Mouse (Mus musculus) stomach, embryonic 16.5 days (tissue): ENCODE measurements around the gene Rnf123. TPM values are rescaled to one million over a fixed set of nuclear protein-coding genes. Genes with fewer than 3 reads are reported as not detected.

Experiments used
- ATAC-seq: fragments of 200-750 bp; cut with Nextera tagmentation; 2 replicates; pipeline ENCODE4 v1.8.0; 2017; ENCODE audit warnings: moderate number of reproducible peaks, moderate TSS enrichment; ENCODE audit not compliant: insufficient read depth, low FRiP score
- H3K27ac ChIP-seq: fragments of 300-500 bp; sonication (generic); 2 replicates; pipeline ENCODE4 v1.5.1; 2014; ENCODE audit warnings: low read length
- H3K27me3 ChIP-seq: fragments of 300-500 bp; sonication (generic); 2 replicates; pipeline ENCODE4 v1.6.1; 2014; ENCODE audit warnings: low read length, control low read depth, mixed read lengths; ENCODE audit not compliant: control insufficient read depth, insufficient read depth
- H3K36me3 ChIP-seq: fragments of 300-500 bp; sonication (generic); 2 replicates; pipeline ENCODE4 v1.6.1; 2014; ENCODE audit warnings: low read length; ENCODE audit not compliant: control insufficient read depth, insufficient read depth
- H3K4me1 ChIP-seq: fragments of 300-500 bp; sonication (generic); 2 replicates; pipeline ENCODE4 v1.6.1; 2014; ENCODE audit warnings: low read length, control low read depth, mixed read lengths; ENCODE audit not compliant: control insufficient read depth, insufficient read depth
- H3K4me2 ChIP-seq: fragments of 300-500 bp; sonication (generic); 2 replicates; pipeline ENCODE4 v1.6.1; 2014; ENCODE audit warnings: low read depth, low read length, mixed read lengths
- H3K4me3 ChIP-seq: fragments of 300-500 bp; sonication (generic); replicated peaks from 2 replicates; pipeline ENCODE4 v1.5.1; 2014; ENCODE audit warnings: mild to moderate bottlenecking, low read length
- H3K9ac ChIP-seq: fragments of 300-500 bp; sonication (generic); 2 replicates; pipeline ENCODE4 v1.6.1; 2014; ENCODE audit warnings: low read length
- H3K9me3 ChIP-seq: fragments of 300-500 bp; sonication (generic); replicated peaks from 2 replicates; pipeline ENCODE4 v1.6.1; 2016; ENCODE audit warnings: low read length, control low read depth; ENCODE audit not compliant: control insufficient read depth
- WGBS: fragments of 180-500 bp; shearing (Covaris S2); extraction: QIAGEN DNeasy Blood & Tissue Kit; methylation state at CpG from one replicate; pipeline ENCODE4 v1.1.7; 2014; 5-methylcytosine and 5-hydroxymethylcytosine counted together
- polyA plus RNA-seq: library from polyadenylated mRNA; unstranded; fragments of >200 nt; fragmentation: Nextera tagmentation; extraction: Ambion mirVana; gene quantifications from 2 replicates; pipeline ENCODE4 v1.2.1, GENCODE M21; 2015

Rnf123 gene
- polyA plus RNA-seq, 1 experiment from 2014 or later = 32.8 TPM

- no peak for ATAC-seq
- H3K4me3 ChIP-seq = no peak overlapping the region
- H3K9me3 ChIP-seq = no peaks in the 10 kb centered on the region
- no peak overlapping the region for H3K9ac ChIP-seq
- no peak overlapping the region for H3K27ac ChIP-seq
- peaks cover 14% of the 10 kb centered on the region for H3K36me3 ChIP-seq
- no peaks in the 10 kb centered on the region for H3K27me3 ChIP-seq
- 94% methylated on average over 9 of the region's 9 CpGs for WGBS
- no peak overlapping the region for H3K4me2 ChIP-seq
- H3K4me1 ChIP-seq = peaks cover 3% of the 10 kb centered on the region
These were observed 24.9 kb downstream of the Rnf123 start for GRCm38 (mm10) chr9:108058291-108058690.

GRCm38 (mm10) chr9:108057262-108057562 lies 25.9 kb downstream of the Rnf123 start:
- Histone ChIP-seq H3K27ac (no peak overlapping the region), H3K4me1 (peaks cover 12% of the 10 kb centered on the region), H3K4me2 (no peak overlapping the region), H3K36me3 (peaks cover 14% of the 10 kb centered on the region), H3K27me3 (no peaks in the 10 kb centered on the region), H3K9me3 (no peaks in the 10 kb centered on the region), H3K4me3 (no peak overlapping the region), H3K9ac (no peak overlapping the region)
- no peak for ATAC-seq
- WGBS = 89% methylated on average over 5 of the region's 5 CpGs

GRCm38 (mm10) chr9:108056361-108057261 lies 26.5 kb downstream of the Rnf123 start:
- no peak for ATAC-seq
- H3K9ac ChIP-seq = no peak overlapping the region
- no peaks in the 10 kb centered on the region for H3K27me3 ChIP-seq
- peaks cover 16% of the 10 kb centered on the region for H3K36me3 ChIP-seq
- peaks cover 12% of the 10 kb centered on the region for H3K4me1 ChIP-seq
- WGBS = 81% methylated on average over 28 of the region's 28 CpGs
- H3K9me3 ChIP-seq = no peaks in the 10 kb centered on the region
- H3K4me2 ChIP-seq = no peak overlapping the region
- no peak overlapping the region for H3K4me3 ChIP-seq
- H3K27ac ChIP-seq = no peak overlapping the region

- Histone ChIP-seq H3K4me3 (no peak overlapping the region), H3K36me3 (peaks cover 24% of the 10 kb centered on the region), H3K4me1 (peaks cover 12% of the 10 kb centered on the region), H3K9me3 (no peaks in the 10 kb centered on the region), H3K9ac (no peak overlapping the region), H3K27me3 (no peaks in the 10 kb centered on the region), H3K4me2 (no peak overlapping the region), H3K27ac (no peak overlapping the region)
- ATAC-seq = no peak
- WGBS = 83% methylated on average over 6 of the region's 6 CpGs
These were observed 27.4 kb downstream of the Rnf123 start for GRCm38 (mm10) chr9:108055661-108056237.

- H3K9me3 ChIP-seq = no peaks in the 10 kb centered on the region
- 0 out of 2 replicates have a peak overlapping the region, but pooled peaks have one; percentile 38 for H3K9ac ChIP-seq
- peaks cover 15% of the 10 kb centered on the region for H3K4me1 ChIP-seq
- H3K4me3 ChIP-seq = no peak overlapping the region
- WGBS = 74% methylated on average over 1 of the region's 1 CpGs
- ATAC-seq = no peak
- H3K27me3 ChIP-seq = no peaks in the 10 kb centered on the region
- H3K27ac ChIP-seq = no peak overlapping the region
- no peak overlapping the region for H3K4me2 ChIP-seq
- peaks cover 24% of the 10 kb centered on the region for H3K36me3 ChIP-seq
These were observed 28.1 kb downstream of the Rnf123 start for GRCm38 (mm10) chr9:108055061-108055460.

GRCm38 (mm10) chr9:108054331-108055040 lies 28.7 kb downstream of the Rnf123 start:
- Histone ChIP-seq H3K36me3 (peaks cover 21% of the 10 kb centered on the region), H3K4me3 (no peak overlapping the region), H3K27me3 (no peaks in the 10 kb centered on the region), H3K9me3 (no peaks in the 10 kb centered on the region), H3K4me2 (no peak overlapping the region), H3K9ac (no peak overlapping the region; the same call in 1 of the 2 replicates), H3K4me1 (peaks cover 21% of the 10 kb centered on the region), H3K27ac (0 out of 2 replicates have a peak overlapping the region, but pooled peaks have one; percentile 1)
- no peak for ATAC-seq
- WGBS = 88% methylated on average over 22 of the region's 22 CpGs

- peak overlapping the region; percentile 60; the same call in 1 of the 2 replicates for H3K9ac ChIP-seq
- H3K4me1 ChIP-seq = peaks cover 22% of the 10 kb centered on the region
- 86% methylated on average over 15 of the region's 15 CpGs for WGBS
- H3K27me3 ChIP-seq = no peaks in the 10 kb centered on the region
- H3K4me3 ChIP-seq = no peak overlapping the region
- no peak for ATAC-seq
- peaks cover 16% of the 10 kb centered on the region; the same call in 1 of the 2 replicates for H3K36me3 ChIP-seq
- no peaks in the 10 kb centered on the region for H3K9me3 ChIP-seq
- H3K27ac ChIP-seq = peak overlapping the region; percentile 67
- no peak overlapping the region for H3K4me2 ChIP-seq
These were observed 29.4 kb downstream of the Rnf123 start for GRCm38 (mm10) chr9:108053665-108054225.

- Histone ChIP-seq H3K4me1 (peaks cover 26% of the 10 kb centered on the region), H3K27ac (peak within 1 kb of the TSS; percentile 67), H3K27me3 (no peaks in the 10 kb centered on the region), H3K9ac (peak within 1 kb of the TSS; percentile 60), H3K9me3 (no peaks in the 10 kb centered on the region), H3K4me2 (peak within 1 kb of the TSS; percentile 53), H3K36me3 (0 out of 2 replicates have a peak, but pooled peaks cover 15% of the 10 kb centered on the region), H3K4me3 (peak within 1 kb of the TSS; percentile 19; the same call in 1 of the 2 replicates)
- peak; percentile 69 for ATAC-seq
- WGBS = 51% methylated on average over 20 of the region's 20 CpGs
These were observed 30.1 kb downstream of the Rnf123 start, which contains the start of gene Amigo3 for GRCm38 (mm10) chr9:108052885-108053664. Amigo3 (plus strand) TSS chr9:108053159.
